Mouse (Mus musculus) neutrophil, adult 5-6 weeks (primary cell): ENCODE measurements around the gene Pold4. TPM values are rescaled to one million over a fixed set of nuclear protein-coding genes. Genes with fewer than 3 reads are reported as not detected.

Experiments used
- ATAC-seq: fragments of 151-379, 151-347 bp; 2 replicates; pipeline ENCODE4 v1.8.0; 2017; ENCODE audit warnings: mild to moderate bottlenecking, moderate TSS enrichment; ENCODE audit not compliant: insufficient number of reproducible peaks, poor library complexity, low FRiP score, severe bottlenecking; ENCODE audit errors: extremely low read depth
- total RNA-seq: library from RNA; stranded (forward); fragments of 200-1000 nt; gene quantifications from 2 replicates; pipeline ENCODE4 v1.2.3, GENCODE M21; 2017

The Pold4 gene
- total RNA-seq, 1 experiment from 2014 or later: 228 TPM

DNA sequence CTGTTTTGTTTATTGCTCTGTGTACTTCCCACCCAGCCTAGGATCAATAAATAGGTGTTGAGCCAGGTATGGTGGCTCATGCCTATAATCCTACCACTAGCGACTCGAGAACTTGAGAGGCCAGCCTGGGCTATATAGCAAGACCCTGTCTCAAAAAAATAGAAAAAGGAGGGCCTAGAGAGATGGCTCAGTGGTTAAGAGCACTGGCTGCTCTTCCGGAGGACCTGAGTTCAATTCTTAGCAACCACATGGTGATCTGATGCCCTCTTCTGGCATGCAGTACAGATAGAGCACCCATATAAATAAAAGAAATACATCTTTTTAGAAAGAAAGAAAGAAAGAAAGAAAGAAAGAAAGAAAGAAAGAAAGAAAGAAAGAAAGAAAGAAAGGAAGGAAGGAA lies 28.6 kb upstream of the Pold4 start:
- no peak for ATAC-seq

GRCm38 (mm10) chr19:4203604-4204326 lies 27.9 kb upstream of the Pold4 start:
- peak; percentile 21; the same call in 1 of the 2 replicates for ATAC-seq

DNA sequence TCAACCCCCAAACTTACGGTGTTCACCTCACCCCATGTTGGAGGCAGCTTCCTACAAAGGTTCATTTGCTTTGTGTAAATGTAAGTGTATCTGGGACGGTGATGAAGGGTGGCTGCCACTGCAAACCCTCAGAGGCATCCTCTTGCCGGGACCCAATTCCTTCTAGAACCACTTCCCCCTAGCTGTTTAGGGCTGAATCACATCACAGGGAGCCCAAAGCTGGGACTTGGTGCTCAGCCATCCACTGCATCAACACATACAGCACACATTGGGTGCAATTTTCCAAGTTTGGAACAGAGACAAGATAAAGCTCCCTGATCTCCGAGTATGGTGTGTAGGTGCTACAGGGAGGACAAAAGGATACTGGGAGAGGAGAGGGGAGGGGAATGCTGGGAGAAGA lies 26.8 kb upstream of the Pold4 start:
- ATAC-seq: no peak

- peak; percentile 65 for ATAC-seq
These were observed 24.7 kb upstream of the Pold4 start for GRCm38 (mm10) chr19:4206971-4207370.

GRCm38 (mm10) chr19:4208563-4208962 lies 23.1 kb upstream of the Pold4 start:
- ATAC-seq: no peak

- ATAC-seq: no peak
These were observed 19.7 kb upstream of the Pold4 start for GRCm38 (mm10) chr19:4211891-4212588.

DNA sequence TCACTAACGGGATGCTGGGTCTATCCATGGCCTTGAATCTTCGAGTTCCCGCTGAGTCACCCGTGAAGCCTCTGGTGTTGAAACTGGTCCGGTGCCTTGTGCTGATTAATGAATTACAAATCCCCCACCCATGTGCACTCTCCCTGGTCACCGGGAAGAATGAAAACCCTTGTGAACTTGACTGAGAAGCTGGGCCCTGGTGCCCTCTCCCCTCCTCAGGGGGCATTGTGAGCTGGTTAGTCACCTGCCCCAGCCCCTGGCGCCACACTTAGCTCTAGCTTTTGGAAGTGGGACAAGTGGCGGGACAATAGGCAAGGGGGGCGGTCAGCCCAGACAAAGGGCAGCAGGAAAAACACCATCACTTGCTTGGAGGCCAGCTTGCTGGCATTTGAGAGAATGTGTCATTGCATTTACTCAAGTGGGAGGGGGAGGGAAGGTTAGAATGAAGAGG lies 18.1 kb upstream of the Pold4 start:
- no peak for ATAC-seq

- peak; percentile 61 for ATAC-seq
These were observed 17.5 kb upstream of the Pold4 start, which contains the start of the genes Clcf1 and AC109138.7 for GRCm38 (mm10) chr19:4214071-4214770. Clcf1 (plus strand) TSS chr19:4214238. AC109138.7 (plus strand) TSS chr19:4214357.

DNA sequence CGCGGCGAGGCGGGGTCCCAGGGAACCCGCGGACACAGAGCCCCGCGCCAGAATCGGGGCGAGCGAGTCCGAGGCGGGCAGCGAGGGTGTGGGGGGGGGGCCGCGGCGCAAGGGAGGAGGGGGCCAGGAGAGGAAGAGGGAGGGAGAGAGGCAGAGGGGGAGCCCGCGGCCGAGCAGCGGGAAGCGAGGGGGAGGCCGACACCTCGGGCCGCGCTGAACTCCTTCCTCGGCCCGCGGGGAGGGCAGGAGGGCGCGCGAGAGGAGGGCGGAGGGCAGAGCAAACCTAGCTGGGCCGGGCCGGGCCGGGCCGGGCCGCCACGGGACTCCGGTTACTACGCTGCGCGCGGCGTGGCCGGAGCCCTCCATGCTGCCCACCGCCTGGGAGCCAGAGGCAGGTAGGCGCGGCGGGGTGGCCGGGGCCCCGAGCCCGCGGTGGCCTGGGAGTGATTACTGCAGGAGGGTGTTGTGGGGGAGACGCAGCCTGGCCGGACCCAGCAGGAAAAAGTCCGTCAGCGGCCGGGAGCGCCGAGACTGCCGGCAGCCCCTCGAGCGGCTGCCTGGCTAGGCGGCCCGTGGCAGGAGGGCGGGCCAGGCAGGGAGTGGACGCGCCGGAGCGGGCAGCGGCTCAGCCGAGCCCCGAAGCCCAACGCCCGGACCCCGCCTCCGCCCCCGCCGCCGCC lies 16.8 kb upstream of the Pold4 start:
- no peak for ATAC-seq

- no peak for ATAC-seq
These were observed 16.3 kb upstream of the Pold4 start for GRCm38 (mm10) chr19:4215451-4215840.

DNA sequence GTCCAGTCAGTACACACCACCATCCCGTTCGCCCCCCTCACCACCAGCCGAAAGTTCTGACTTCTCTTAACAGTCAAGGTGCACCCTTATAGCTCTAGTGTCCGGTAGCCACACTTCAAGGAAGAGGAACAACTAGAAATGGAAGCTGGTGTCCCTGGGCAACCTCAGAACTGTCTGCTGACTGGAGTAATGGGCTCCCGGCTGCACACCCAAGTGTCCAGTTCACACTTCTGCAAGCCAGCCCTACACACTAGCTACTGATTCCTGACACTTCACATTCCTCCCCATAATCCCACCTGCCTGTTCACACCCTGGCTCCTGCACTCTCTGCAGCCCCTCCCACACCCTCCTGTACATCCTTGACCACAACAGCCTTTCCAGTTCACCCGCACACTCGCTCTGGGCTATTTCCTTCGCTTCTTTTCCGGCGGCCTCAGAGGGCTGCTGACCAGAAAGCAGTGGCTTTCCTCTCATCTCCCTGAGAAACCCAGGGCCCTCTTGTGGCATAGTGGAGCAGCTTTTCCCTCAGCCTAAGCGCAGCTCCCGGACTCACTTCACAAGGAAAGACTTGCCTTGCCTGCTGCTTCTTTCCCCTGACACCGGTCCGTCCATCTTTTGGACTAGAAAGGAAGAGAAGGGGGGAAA lies 15.5 kb upstream of the Pold4 start:
- ATAC-seq: no peak

DNA sequence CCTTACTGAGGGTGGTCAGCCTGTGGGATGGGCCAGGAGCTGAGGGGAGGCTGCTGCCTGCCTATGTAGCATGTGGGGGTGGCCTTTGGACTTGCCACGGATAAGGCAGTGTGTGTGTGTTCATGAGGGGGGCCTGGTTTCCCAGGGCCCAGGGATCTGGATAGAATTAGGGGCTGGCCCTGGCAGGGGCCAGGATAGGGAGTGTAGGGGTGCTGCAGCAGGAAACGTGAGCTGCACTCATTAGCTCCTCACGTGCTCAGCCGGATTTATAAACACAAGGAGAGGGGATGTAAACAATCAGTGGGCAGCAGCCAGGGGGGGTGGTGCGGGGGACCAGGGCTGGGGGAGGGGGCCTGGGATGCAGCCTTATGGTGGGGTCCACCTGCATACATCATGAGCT lies 14.6 kb upstream of the Pold4 start:
- no peak for ATAC-seq

DNA sequence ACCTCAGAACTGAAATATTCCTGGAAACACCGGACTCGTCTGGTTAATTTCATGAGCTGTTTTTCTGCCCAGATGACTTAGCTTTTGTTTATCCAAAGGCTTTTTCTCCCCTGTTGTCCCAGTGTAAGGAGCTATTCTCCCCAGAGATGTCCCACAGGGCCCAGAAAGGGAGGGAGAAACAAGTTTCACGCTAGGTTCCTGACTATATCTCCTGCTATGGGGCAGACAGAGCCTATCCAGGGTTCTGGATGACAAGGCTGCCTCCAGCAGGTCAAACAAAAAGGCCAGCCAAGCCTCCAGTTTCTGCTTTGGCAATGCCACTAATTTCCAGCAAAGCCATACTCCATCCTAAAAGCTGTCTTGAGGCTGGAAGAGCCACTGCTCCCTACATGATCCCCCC lies 13.8 kb upstream of the Pold4 start:
- no peak for ATAC-seq

DNA sequence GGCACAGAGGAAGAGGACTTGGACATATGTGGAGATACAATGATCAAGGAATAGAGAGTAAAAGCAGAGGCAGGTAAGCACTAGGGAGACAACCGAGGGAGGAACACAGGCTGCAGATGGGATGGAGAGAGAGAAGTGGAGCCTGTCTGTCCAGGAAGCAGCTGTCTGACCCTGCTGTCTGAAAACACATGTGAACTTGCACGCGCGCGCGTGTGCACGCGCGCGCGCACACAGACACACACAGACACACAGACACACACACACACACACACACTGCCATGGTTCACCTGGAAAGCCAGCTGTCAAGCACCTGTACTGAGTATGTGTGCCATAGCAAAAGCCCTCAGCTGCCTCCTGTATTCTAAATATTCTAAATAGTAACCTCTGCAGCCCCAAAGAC lies 13.4 kb upstream of the Pold4 start:
- ATAC-seq: no peak

DNA sequence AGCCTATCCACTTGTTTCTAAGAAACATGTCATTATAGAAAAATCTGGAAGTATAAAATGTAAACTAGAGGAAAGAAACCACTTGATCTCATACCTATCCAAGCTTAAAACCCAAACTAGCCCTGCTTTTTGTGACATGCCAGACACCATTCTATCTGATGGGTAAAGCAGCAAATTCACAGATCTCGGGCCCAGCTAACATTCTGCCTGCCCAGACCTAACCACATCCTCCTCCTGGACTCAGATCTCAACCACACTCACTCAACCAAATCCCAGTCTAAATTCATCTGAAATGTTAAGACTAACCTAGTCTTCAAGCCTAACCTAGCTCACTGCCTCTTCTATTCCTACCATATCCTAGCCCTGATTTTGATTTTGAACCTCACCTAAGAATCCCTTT lies 12.9 kb upstream of the Pold4 start:
- ATAC-seq: peak; percentile 31; the same call in 1 of the 2 replicates

- ATAC-seq: no peak
These were observed 11.8 kb upstream of the Pold4 start for GRCm38 (mm10) chr19:4219943-4220342.

DNA sequence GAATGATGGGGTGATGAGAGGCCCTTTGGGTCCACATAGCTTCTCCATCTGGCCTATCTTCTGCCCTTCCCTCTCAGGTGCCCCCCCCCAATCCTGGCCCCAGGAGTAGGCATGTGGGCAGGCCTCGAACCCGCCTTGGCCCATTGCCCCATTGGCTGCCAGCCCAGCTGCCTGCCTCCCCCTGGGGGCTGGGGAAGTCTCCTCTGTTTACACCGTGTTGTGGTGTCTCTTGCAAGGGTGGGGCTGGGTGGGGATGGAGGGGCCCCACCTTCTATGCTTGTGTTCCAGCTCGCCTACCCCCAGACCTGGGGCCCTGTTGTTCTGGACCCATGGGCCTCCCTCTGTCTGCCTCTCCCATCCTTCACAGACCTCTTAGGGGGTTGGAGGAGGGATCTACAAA lies 11.3 kb upstream of the Pold4 start:
- no peak for ATAC-seq

DNA sequence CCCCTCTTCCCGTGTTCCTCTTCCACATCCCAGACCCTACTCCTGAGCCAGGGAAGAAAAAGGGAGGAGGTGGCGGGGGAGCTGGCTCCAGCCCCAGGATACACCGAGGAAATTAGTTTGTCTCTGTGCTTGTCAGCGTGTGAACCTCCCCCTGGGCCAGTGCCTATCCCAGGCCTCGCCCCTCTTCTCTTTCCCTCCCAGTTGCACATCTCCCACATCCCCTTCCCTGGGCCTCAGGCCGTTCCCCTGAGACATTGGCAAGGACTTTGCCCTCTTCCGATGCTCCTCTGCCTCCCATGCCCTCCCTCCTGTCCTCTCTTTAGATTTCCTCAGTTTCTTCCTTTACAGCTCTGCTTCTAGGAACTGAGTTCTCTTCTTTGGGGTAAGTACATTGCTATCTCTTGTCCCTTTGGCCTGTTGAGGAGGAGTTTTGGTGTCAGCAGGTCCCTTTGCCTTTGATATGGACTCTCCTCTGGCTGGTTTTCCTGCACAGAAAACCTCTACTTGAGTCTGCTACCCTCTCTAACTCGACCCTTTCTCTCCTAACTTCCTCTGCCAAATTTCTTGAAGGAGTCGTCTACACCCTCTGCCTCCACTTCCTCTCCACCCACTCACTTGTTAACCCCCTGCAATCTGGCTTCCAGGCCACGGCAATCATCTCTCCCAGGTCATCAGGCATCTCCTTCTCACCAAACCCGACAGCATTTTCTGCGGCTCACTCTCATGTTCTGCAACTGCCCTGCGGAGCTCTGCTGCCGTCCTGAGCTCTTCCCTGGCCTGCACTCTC lies 10.5 kb upstream of the Pold4 start:
- ATAC-seq: no peak
